Mouse (Mus musculus) heart, embryonic 10.5 days (tissue): Measurements from ENCODE around the gene Mcm5. TPM values are rescaled to one million over a fixed set of nuclear protein-coding genes. Genes with fewer than 3 reads are reported as not detected.

ENCODE experiments used
- DNase-seq: peaks from one replicate; pipeline ENCODE4 v3.0.0-alpha.2; 2017; ENCODE audit warnings: low spot score
- H3K27ac ChIP-seq: fragments of 300-500 bp; sonication (generic); 2 replicates; pipeline ENCODE4 v1.5.1; 2016; ENCODE audit warnings: mild to moderate bottlenecking
- H3K27me3 ChIP-seq: fragments of 300-500 bp; sonication (generic); 2 replicates; pipeline ENCODE4 v1.6.1; 2016; ENCODE audit warnings: mild to moderate bottlenecking; ENCODE audit not compliant: poor library complexity, insufficient read depth, severe bottlenecking
- H3K36me3 ChIP-seq: fragments of 300-500 bp; sonication (generic); 2 replicates; pipeline ENCODE4 v1.6.1; 2016; ENCODE audit warnings: mild to moderate bottlenecking, moderate library complexity
- H3K4me1 ChIP-seq: fragments of 300-500 bp; sonication (generic); 2 replicates; pipeline ENCODE4 v1.6.1; 2016; ENCODE audit warnings: mild to moderate bottlenecking
- H3K4me3 ChIP-seq: fragments of 300-500 bp; sonication (generic); 2 replicates; pipeline ENCODE4 v1.5.1; 2016; ENCODE audit warnings: mild to moderate bottlenecking, moderate library complexity
- H3K9me3 ChIP-seq: fragments of 300-500 bp; sonication (generic); 2 replicates; pipeline ENCODE4 v1.6.1; 2016; ENCODE audit warnings: mild to moderate bottlenecking, moderate library complexity
- WGBS: fragments of 180-500 bp; shearing (Covaris S2); methylation state at CpG from one replicate; pipeline ENCODE4 v1.1.7; 2016; 5-methylcytosine and 5-hydroxymethylcytosine counted together
- polyA plus RNA-seq: library from polyadenylated mRNA; unstranded; fragments of >200 nt; fragmentation: Nextera tagmentation; extraction: Ambion mirVana; gene quantifications from 2 replicates; pipeline ENCODE4 v1.2.1, GENCODE M21; 2016

Mcm5 gene
- polyA plus RNA-seq, 1 experiment from 2014 or later = 195 TPM

DNA sequence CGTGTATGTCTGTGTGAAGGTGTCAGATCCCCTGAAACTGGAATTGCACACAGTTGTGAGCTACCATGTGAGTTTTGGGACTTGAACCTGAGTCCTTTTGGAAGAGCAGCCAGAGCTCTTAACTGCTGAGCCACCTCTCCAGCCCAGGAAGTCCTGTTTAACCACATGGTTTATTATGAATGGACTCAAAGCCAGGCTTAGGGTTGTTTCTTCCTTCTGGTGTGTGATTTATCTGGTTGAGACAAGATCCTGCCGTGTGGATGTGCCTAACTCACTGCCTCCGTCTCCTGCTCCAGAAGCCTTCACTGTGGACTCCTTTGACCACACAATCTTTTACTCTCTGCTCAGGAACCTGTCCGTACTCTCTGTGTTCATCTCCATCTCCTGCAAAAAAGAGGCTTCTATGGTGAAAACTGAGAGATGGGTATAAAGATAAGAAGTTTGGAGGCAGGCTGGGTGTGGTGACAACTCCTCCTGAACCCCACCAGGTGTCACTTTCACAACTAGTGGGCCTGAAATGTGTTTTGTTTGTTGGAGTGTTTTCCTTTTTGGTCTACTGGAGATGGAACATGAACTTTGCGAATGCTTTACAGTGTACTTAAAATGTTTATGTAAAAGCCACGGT, 27.1 kb upstream of the Mcm5 start:
- Histone ChIP-seq H3K9me3 (no peaks in the 10 kb centered on the region), H3K4me3 (no peak overlapping the region), H3K4me1 (peaks cover 14% of the 10 kb centered on the region), H3K27me3 (no peaks in the 10 kb centered on the region), H3K36me3 (no peaks in the 10 kb centered on the region), H3K27ac (no peak overlapping the region)
- WGBS = 74% methylated on average over 6 of the region's 6 CpGs
- DNase-seq = no peak

DNA sequence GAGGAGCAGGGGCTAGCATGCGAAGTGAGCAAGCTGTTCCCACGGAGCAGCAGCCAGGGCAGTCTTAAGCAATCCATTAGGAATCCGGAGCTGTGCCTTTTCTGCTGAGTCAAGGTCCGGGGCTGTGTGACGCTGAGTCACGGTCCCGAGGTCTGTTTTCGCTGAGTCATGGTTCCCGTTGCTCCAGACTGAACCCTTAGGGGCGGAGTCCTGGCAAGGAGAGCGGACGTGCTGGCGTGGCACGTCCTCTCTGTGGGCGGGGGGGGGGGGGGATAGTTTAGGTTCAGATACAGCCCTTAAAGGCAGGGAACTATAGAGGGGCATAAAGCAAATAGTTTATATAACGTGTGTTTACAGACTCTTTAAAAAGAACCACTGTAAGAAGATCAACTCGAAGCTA, 25.5 kb upstream of the Mcm5 start:
- H3K27me3 ChIP-seq = no peaks in the 10 kb centered on the region
- peak; percentile 97 for DNase-seq
- no peaks in the 10 kb centered on the region for H3K36me3 ChIP-seq
- 5% methylated on average over 17 of the region's 17 CpGs for WGBS
- peak overlapping the region; percentile 58 for H3K4me3 ChIP-seq
- peak overlapping the region; percentile 86 for H3K27ac ChIP-seq
- H3K4me1 ChIP-seq = peaks cover 15% of the 10 kb centered on the region
- no peaks in the 10 kb centered on the region for H3K9me3 ChIP-seq

DNA sequence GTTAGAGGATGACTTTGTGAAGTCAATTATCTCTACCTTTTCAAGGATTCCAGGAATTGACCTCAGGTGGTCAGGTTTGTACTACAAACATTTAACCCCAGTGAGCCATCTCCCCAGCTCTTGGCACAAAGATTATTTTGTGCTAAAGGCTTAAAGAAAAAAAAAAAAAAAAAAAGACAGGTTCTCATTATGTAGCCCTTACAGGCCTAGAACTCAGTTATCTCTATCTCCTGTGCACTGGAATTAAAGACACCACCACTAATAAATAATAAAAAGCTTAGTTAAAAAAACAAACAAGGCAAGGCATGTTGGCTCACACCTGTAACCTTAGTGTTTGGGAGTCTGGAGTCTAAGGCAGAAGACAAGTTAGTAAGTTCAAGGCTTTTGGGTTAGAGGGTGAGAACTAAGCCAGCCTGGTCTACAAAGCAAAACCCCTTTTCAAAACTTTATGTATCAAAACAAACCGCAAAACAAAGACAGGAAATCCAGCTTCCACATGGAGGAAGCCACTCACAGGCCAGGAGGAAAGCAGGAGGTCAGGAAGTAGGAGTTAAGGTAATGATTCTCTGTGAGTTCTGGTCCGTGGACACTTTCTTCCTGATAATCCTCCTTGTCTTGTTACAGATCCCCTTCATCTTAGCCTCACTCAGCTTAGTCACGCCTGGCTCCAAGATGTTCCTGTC, 24.8 kb upstream of the Mcm5 start:
- H3K36me3 ChIP-seq = no peaks in the 10 kb centered on the region
- peak overlapping the region; percentile 86 for H3K27ac ChIP-seq
- H3K4me3 ChIP-seq = peak overlapping the region; percentile 58; the same call in 1 of the 2 replicates
- whole genome bisulfite sequencing = 50% methylated on average over 3 of the region's 3 CpGs
- H3K4me1 ChIP-seq = peaks cover 22% of the 10 kb centered on the region
- H3K27me3 ChIP-seq = no peaks in the 10 kb centered on the region
- H3K9me3 ChIP-seq = no peaks in the 10 kb centered on the region
- no peak for DNase-seq

DNA sequence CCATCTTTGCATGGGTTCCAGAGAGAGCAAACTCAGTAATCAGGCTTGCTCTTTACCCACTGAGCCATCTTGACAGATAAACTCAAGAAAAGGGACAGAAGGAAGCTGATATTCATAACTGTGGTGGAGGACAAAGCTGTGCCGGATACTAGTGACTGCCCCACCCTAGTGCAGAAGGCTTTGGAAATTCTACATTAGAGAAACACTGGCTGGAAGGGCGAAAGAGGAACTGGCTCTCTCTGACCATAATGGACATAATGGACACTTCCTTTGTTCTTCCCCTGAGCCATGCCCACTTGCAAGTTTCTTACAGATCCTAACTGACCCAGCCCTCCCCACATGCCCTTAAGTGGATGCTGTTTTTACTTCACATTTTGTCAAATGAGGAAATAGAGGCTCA, 23.4 kb upstream of the Mcm5 start:
- Histone ChIP-seq H3K36me3 (no peaks in the 10 kb centered on the region), H3K4me1 (peaks cover 30% of the 10 kb centered on the region), H3K27ac (no peak overlapping the region), H3K9me3 (no peaks in the 10 kb centered on the region), H3K27me3 (0 out of 2 replicates have a peak, but pooled peaks cover under 1% of the 10 kb centered on the region), H3K4me3 (no peak overlapping the region)
- WGBS = 77% methylated on average over 2 of the region's 2 CpGs
- no peak for DNase-seq

DNA sequence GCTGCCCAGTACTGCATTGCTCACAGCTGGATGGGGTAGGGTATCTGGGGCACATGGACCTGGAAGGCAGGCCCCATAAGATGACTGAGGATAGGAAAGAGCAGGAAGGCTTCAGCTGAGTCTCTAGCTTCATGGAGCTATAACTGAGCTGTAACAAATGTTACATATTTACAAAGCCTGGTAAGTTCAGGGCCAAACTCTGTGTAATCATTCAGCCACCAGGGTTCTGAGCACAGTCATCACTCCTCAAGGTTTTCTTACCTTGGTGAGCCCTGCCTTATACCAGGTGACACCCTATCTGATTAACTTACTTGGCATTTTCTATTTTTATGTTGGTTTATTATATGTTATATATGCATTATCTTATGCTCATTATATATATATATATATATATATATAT, 22.2 kb upstream of the Mcm5 start:
- Histone ChIP-seq H3K9me3 (no peaks in the 10 kb centered on the region), H3K4me3 (no peak overlapping the region), H3K27ac (no peak overlapping the region), H3K4me1 (peaks cover 30% of the 10 kb centered on the region), H3K27me3 (peaks cover 5% of the 10 kb centered on the region; the same call in 1 of the 2 replicates), H3K36me3 (no peaks in the 10 kb centered on the region)
- DNase-seq = no peak

DNA sequence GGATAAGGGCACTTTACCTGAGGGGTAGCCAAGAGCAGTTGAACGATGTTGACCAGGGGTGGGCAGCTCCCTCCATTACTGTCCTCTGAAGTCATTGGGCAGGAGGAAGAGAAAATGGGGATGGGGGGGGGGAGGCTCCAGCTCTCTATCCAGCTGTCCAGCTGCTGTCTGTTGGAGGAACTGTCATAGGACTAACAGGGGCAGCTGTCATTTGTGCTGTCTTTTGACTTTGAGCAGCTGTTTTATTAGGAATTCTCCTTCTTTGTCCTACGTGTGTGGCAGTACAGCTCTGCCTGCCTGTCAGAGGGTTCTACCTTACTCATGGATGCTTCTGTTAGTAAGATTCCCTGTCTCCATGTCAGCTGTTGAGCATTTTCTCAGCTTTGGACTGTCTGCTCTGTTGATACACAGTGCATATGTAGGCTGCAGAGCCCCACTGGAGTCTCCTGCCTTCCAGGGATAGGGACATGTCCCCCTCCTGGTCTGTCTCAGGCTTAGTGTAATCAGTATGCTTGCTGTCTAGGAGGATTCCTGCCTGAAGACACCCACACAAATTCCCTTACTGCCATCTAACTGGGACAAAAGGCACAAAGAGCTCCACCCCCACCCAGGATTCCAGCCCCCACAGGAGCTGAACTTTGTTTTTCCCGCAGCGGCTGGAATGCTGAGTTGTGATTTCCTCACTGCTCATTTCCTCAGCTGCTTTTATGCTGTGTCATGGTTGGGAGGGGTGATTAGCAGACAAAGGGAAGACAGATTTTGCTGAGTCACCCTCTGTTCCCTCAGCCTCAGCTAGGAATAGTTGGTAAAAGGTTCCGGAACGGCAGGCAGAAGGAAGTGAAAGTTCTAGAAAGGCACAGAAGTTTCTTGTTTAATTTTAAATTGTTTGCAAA, 20.1 kb upstream of the Mcm5 start:
- peak overlapping the region; percentile 38 for H3K4me3 ChIP-seq
- DNase-seq = peak; percentile 84
- H3K27me3 ChIP-seq = peaks cover 5% of the 10 kb centered on the region; the same call in 1 of the 2 replicates
- no peaks in the 10 kb centered on the region for H3K36me3 ChIP-seq
- peaks cover 28% of the 10 kb centered on the region for H3K4me1 ChIP-seq
- 17% methylated on average over 6 of the region's 6 CpGs for WGBS
- no peaks in the 10 kb centered on the region for H3K9me3 ChIP-seq
- H3K27ac ChIP-seq = peak overlapping the region; percentile 86

DNA sequence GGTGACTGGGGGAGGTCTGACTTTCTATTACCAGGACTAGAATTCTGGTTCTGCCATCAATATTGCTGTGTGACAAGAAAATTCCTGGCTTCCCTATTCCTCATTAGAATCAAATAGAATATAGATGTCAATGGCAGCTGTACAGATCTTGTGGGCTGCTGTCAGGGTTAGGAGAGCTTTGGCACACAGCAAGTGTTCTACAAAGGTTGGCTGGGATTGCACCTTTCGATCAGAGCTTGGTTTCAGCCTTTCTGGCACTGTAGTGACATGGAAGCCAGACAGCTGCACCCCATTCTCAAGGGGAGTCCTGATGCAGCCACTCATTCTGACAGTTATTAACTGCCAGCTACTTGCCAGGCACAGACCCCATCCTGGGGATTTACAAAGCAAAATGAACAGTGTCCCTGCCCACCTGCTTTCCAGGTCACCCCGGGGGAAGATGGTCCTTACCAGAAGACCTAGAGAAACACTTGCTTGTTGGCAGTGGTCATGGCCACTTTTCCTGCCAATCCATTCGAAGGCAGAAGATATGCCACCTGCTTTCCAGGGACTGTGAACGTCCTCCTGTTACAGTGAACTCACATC, 18.5 kb upstream of the Mcm5 start:
- Histone ChIP-seq H3K4me1 (peaks cover 21% of the 10 kb centered on the region), H3K4me3 (no peak overlapping the region), H3K36me3 (peaks cover 2% of the 10 kb centered on the region; the same call in 1 of the 2 replicates), H3K27me3 (peaks cover 5% of the 10 kb centered on the region; the same call in 1 of the 2 replicates), H3K9me3 (no peaks in the 10 kb centered on the region), H3K27ac (no peak overlapping the region)
- DNase-seq = no peak
- 78% methylated on average over 4 of the region's 4 CpGs for WGBS

DNA sequence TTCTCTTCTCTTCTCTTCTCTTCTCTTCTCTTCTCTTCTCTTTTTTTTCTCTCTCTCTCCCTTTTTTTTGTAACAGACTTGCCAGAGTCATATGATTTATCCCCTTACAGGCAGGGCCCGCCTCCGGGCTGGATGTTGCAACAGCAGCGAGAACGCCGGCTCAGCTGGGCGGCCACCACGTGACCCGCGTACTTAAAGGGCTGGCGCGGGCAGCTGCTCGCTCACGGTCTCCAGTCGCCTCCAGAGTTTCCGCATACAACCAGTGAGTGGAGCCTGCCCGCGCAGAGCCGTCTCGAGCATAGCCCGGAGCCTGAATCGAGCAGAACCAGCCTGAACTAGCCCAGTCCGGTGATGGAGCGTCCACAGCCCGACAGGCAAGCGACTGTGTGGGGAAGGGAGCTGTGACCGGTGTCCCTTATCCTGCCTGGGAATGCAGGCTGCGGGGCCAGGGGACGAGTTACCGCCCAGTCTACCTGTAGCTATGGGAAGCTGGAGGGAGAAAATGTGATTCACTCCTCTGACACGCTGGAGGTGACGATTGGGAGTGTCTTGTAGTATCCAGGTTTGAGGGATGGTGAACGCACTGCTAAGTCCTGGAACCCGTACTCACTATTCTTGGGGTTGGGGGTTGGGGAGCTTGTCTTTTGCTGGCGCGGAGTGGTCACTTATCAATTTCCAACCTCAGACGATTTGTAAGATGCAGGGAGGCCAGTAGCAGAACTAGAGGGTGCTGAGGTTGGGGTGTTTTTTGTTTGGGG, 15.8 kb upstream of the Mcm5 start, which contains the start of gene Hmox1:
Hmox1 (plus strand) TSS at position 223 of the 758 bp plus-strand sequence.
- peak within 1 kb of the TSS; percentile 84 for H3K4me3 ChIP-seq
- H3K27me3 ChIP-seq = peaks cover 5% of the 10 kb centered on the region; the same call in 1 of the 2 replicates
- peak within 1 kb of the TSS; percentile 90 for H3K27ac ChIP-seq
- peaks cover 21% of the 10 kb centered on the region for H3K4me1 ChIP-seq
- peaks cover 29% of the 10 kb centered on the region for H3K36me3 ChIP-seq
- DNase-seq = peak; percentile 95
- no peaks in the 10 kb centered on the region for H3K9me3 ChIP-seq
- WGBS = under 1% methylated on average over 36 of the region's 36 CpGs

DNA sequence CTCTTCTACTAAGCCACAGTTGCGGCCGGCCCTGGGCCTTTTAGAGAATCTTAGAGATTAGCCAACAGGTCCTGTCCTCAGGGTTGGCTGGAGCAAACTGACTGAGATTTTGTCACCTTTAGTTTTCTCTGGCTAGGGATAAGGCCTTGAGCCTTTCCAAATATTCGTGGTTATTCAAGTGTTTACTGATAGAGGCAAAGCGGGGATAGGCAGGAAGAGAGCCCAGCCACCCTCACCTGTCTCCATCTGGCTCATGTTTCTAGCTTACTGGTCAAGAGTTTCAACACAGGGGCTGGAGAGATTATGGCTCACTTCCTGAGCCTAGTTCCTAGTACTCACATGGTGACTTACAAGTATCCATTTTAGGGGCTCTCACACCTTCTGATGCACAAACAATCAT, 6.4 kb upstream of the Mcm5 start:
- Histone ChIP-seq H3K36me3 (peaks cover 31% of the 10 kb centered on the region), H3K27me3 (no peaks in the 10 kb centered on the region), H3K9me3 (no peaks in the 10 kb centered on the region), H3K4me1 (peaks cover 14% of the 10 kb centered on the region), H3K4me3 (no peak overlapping the region), H3K27ac (peak overlapping the region; percentile 73)
- no peak for DNase-seq
- 70% methylated on average over 4 of the region's 4 CpGs for WGBS

DNA sequence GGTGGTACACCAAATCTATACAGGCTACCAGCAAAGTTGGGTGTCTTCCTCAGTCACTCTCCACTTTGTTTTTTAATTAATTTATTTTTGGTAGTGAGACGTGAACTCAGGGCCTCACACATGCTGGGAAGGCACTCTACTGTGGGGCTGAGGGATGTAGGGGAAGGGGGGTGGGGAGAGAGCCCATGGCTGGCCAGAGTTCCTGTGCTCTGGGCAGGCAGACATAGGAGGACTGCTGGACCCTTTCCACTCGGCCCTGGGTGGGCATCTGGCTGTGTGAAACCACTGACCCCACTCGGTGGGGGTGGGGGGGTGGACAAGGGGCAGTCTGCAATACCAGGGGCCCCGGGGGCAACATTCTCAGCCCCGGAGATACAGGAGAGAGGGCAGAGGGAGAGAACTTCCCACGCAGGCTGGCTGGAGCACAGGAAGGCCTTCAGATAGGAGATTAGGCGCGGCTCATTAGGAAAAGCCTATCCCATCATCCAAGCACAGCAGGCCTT, 5.9 kb upstream of the Mcm5 start:
- WGBS = 50% methylated on average over 8 of the region's 8 CpGs
- H3K4me1 ChIP-seq = peaks cover 14% of the 10 kb centered on the region

DNA sequence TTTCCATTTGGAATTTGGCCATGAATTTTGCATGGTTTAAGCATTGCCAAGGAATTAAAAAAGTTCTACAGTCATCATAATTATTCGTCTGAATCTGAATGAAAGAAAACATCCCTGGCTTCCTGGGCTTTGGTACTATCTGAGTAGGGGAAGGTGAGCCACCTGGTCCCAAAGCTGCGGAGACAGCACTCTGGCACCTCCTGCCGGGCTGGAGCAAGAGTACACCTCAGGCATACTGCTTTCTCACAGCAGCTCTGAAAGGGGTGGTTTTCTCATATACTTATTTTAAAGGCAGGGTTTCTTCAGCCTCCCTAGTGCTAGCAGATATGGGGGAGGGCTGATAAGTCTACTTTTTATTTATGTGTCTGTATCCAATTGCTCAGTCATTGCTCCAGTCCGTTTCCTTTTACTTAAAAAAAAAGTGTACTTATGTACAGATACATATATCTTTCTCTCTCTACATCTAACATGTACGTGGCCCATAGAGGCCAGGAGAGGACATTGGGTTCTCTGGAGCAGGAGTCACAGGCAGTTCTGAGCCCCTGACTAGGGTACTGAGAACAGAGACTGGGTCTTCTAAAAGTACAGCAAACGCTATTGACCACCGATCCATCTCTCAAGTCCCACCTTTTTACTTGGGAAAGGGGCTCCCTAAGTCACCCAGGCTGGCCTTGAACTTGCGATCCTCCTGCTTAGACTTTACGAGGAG, 688 bp upstream of the Mcm5 start:
- Histone ChIP-seq H3K36me3 (peaks cover 28% of the 10 kb centered on the region), H3K9me3 (no peaks in the 10 kb centered on the region), H3K4me3 (peak overlapping the region; percentile 93), H3K4me1 (peaks cover 25% of the 10 kb centered on the region), H3K27me3 (no peaks in the 10 kb centered on the region), H3K27ac (peak overlapping the region; percentile 97)
- under 1% methylated on average over 9 of the region's 9 CpGs for WGBS
- DNase-seq = peak; percentile 94

More for the DNA sequence above, 5.9 kb upstream of the Mcm5 start:
- Histone ChIP-seq H3K27ac (peak overlapping the region; percentile 73), H3K36me3 (peaks cover 26% of the 10 kb centered on the region), H3K4me3 (no peak overlapping the region), H3K27me3 (no peaks in the 10 kb centered on the region), H3K9me3 (no peaks in the 10 kb centered on the region)
- DNase-seq = no peak
